ENCODE assay signal across 20 mouse cellular contexts in genomic region chr16:5113582-5113981, GRCm38 (mm10). TPM values are rescaled to one million over a fixed set of nuclear protein-coding genes. Genes with fewer than 3 reads are reported as not detected.
DNase-seq lines count a peak whose midpoint lies in the region; ATAC-seq lines count a peak whose summit lies in the region.
"Had no signal": no experiment of that assay in that cellular context is flagged by ENCODE, and none has a peak within 500 bp of the region (broad histone marks: within the 10 kb centered on the region; RNA-seq: fewer than 3 reads in every experiment).

No protein-coding gene starts in this region.

- H3K9ac ChIP-seq in heart, embryonic 13.5 days: no peak overlapping the region
- H3K9ac ChIP-seq in embryonic facial prominence, embryonic 15.5 days: no peak overlapping the region
- H3K9ac ChIP-seq: kidney, embryonic 15.5 days had no signal

- H3K27me3 ChIP-seq in heart, embryonic 13.5 days (replicated peaks): no peaks in the 10 kb centered on the region; the same call in 1 of the 2 replicates
- no peaks in the 10 kb centered on the region for H3K27me3 ChIP-seq in embryonic facial prominence, embryonic 15.5 days
- H3K27me3 ChIP-seq: kidney, embryonic 15.5 days had no signal

- peaks cover 34% of the 10 kb centered on the region for H3K4me1 ChIP-seq in heart, embryonic 13.5 days
- peaks cover 46% of the 10 kb centered on the region for H3K4me1 ChIP-seq in embryonic facial prominence, embryonic 15.5 days

- peak overlapping the region; percentile 44 for H3K27ac ChIP-seq in heart, embryonic 13.5 days (replicated peaks)
- peak overlapping the region; percentile 86 for H3K27ac ChIP-seq in embryonic facial prominence, embryonic 15.5 days (replicated peaks)
- H3K27ac ChIP-seq: kidney, embryonic 15.5 days had no signal

- 42% methylated on average over 2 of the region's 2 CpGs for WGBS in heart, embryonic 13.5 days
- 59% methylated on average over 2 of the region's 2 CpGs for WGBS in embryonic facial prominence, embryonic 15.5 days

- no peak overlapping the region for H3K4me3 ChIP-seq in heart, embryonic 13.5 days
- no peak overlapping the region for H3K4me3 ChIP-seq in embryonic facial prominence, embryonic 15.5 days (replicated peaks)
- H3K4me3 ChIP-seq: erythroblast, embryonic 14.5 days; kidney, embryonic 15.5 days had no signal

- no peaks in the 10 kb centered on the region for H3K36me3 ChIP-seq in heart, embryonic 13.5 days
- H3K36me3 ChIP-seq in embryonic facial prominence, embryonic 15.5 days: no peaks in the 10 kb centered on the region
- H3K36me3 ChIP-seq: kidney, embryonic 15.5 days had no signal

- no peak for ATAC-seq in heart, embryonic 13.5 days (ENCODE audit: extremely low read depth, insufficient number of reproducible peaks, low FRiP score, low TSS enrichment)
- ATAC-seq in embryonic facial prominence, embryonic 15.5 days (ENCODE audit: insufficient number of reproducible peaks, low FRiP score, low TSS enrichment, low read depth): no peak
- ATAC-seq: activated CD4-positive, CD25-positive, alpha-beta regulatory T cell, adult 4 months; forebrain, embryonic 14.5 days had no signal

- DNase-seq in heart, adult 18-20 months: no peak
- DNase-seq in 3T3-L1 (ENCODE audit: low read depth, low spot score): peak; percentile 56
- peak; percentile 35 for DNase-seq in ES-CJ7 (ENCODE audit: low read depth, low spot score)
- DNase-seq in kidney, postnatal 14 days: no peak
- no peak for DNase-seq in adrenal gland, postnatal 10 days
- no peak for DNase-seq in right cerebral cortex, postnatal 36 days (ENCODE audit: low spot score in 2 of 2)
- DNase-seq: adrenal gland, postnatal 36 days; cerebellum, adult 8-10 months; lung, adult 2 months; lung, postnatal 4 days; retina, postnatal 1 day had no signal

- H3K4me2 ChIP-seq in heart, embryonic 13.5 days: no peak overlapping the region
- H3K4me2 ChIP-seq in embryonic facial prominence, embryonic 15.5 days (replicated peaks): no peak overlapping the region
- H3K4me2 ChIP-seq: kidney, embryonic 15.5 days; midbrain, embryonic 11.5 days had no signal

- no peaks in the 10 kb centered on the region for H3K9me3 ChIP-seq in heart, embryonic 13.5 days
- H3K9me3 ChIP-seq in embryonic facial prominence, embryonic 15.5 days (replicated peaks): no peaks in the 10 kb centered on the region
- H3K9me3 ChIP-seq: kidney, embryonic 15.5 days had no signal

RNA-seq across cellular contexts. Expression of gene Ppl, which starts 18.6 kb away (rescaled TPM):
- polyA plus RNA-seq in heart, embryonic 13.5 days (2015; fragmentation: Nextera tagmentation; extraction: Ambion mirVana): 1.2 and 1.4 TPM in 2 replicates
- 1 to 10 TPM; 4.9 to 6.8 TPM for total RNA-seq in heart, adult 18-20 months (2021)
- 45.8 and 52.3 TPM in 2 replicates for polyA plus RNA-seq in embryonic facial prominence, embryonic 15.5 days (2015; fragmentation: Nextera tagmentation; extraction: Ambion mirVana)
- 1 to 10 TPM; 2.0 to 2.3 TPM for total RNA-seq in adrenal gland, postnatal 10 days (2021)
- total RNA-seq: common myeloid progenitor, adult 5-6 weeks had no signal

RNA-seq across cellular contexts. Expression of gene Sec14l5, which starts 33.3 kb away (rescaled TPM):
- polyA plus RNA-seq in heart, embryonic 13.5 days (2015; fragmentation: Nextera tagmentation; extraction: Ambion mirVana): 0.04 and 0.08 TPM in 2 replicates
- under 1 TPM; 0.55 to 0.72 TPM for total RNA-seq in heart, adult 18-20 months (2021)
- polyA plus RNA-seq in embryonic facial prominence, embryonic 15.5 days (2015; fragmentation: Nextera tagmentation; extraction: Ambion mirVana): 0.35 TPM in 2 replicates
- total RNA-seq in adrenal gland, postnatal 10 days (2021): under 1 TPM; 0.39 to 0.76 TPM
- total RNA-seq: common myeloid progenitor, adult 5-6 weeks had no signal
- polyA plus RNA-seq: activated CD4-positive, CD25-positive, alpha-beta regulatory T cell, adult 4 months; erythroblast, embryonic 14.5 days; small intestine, adult 2 months had no signal

Comparison
In these comparisons a context has a peak if more than half of its experiments do, and no peak if none do; other contexts are left out.
1. DNase-seq: peak in 3T3-L1 (single experiment) and ES-CJ7 (single experiment); none in heart, adult 18-20 months (0 of 2), kidney, postnatal 14 days (single experiment), adrenal gland, postnatal 10 days (single experiment) and right cerebral cortex, postnatal 36 days (0 of 2).